Mouse (Mus musculus) E14TG2a.4 (cell line): ENCODE results near the gene Galr3.
A peak's percentile ranks its signal among the peaks of the same experiment; 100 is the strongest.

Experiments used
- H3K27me3 ChIP-seq: 2 replicates; pipeline ENCODE4 v1.6.1; 2014; ENCODE audit warnings: low read length, control low read depth; ENCODE audit not compliant: insufficient read depth
- H3K36me3 ChIP-seq: 2 replicates; pipeline ENCODE4 v1.6.1; 2014; ENCODE audit warnings: low read length, control low read depth; ENCODE audit not compliant: insufficient read depth
- H3K4me1 ChIP-seq: replicated peaks from 2 replicates; pipeline ENCODE4 v1.6.1; 2014; ENCODE audit warnings: low read depth, low read length, control low read depth
- H3K4me3 ChIP-seq: replicated peaks from 2 replicates; pipeline ENCODE4 v1.5.1; 2014; ENCODE audit warnings: mild to moderate bottlenecking, low read length
- H3K9me3 ChIP-seq: 2 replicates; pipeline ENCODE4 v1.6.1; 2014; ENCODE audit warnings: low read length, control low read depth
- CTCF ChIP-seq: conservative IDR thresholded peaks from 2 replicates; pipeline ENCODE4 v1.5.1; 2014; ENCODE audit warnings: low read length
- NANOG ChIP-seq: IDR thresholded peaks from 2 replicates; pipeline ENCODE4 v1.6.1; 2014; ENCODE audit warnings: borderline replicate concordance, low read length, mixed read lengths
- POU5F1 ChIP-seq: IDR thresholded peaks from 2 replicates; pipeline ENCODE4 v1.6.1; 2014; ENCODE audit warnings: low read length, borderline replicate concordance

The Galr3 gene

DNA sequence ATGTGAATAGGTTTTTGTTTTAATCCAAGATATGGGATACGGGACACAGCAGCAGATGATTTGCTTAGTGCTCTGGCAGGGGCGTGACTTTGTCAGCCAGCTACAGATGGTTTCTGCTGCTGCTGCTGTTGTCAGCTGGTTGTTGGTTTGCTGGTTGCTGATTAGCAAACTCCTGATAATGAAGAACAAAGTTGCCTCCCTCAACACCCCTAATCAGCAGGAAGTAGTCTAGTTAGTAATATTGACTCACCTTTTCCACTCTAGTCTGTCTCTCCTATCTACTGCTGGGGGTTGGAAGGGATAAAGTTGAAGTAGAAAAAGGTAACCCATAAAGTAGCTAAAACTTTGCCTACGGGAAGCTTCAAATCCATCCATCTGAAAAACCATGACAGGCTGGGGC, 25.9 kb downstream of the Galr3 start:
- TF ChIP-seq CTCF (no peak), NANOG (no peak), POU5F1 (no peak)
- Histone ChIP-seq H3K27me3 (no peaks in the 10 kb centered on the region), H3K9me3 (no peaks in the 10 kb centered on the region), H3K4me1 (peaks cover 66% of the 10 kb centered on the region), H3K4me3 (no peak overlapping the region), H3K36me3 (no peaks in the 10 kb centered on the region)

GRCm38 (mm10) chr15:79068416-79068815, 26.7 kb downstream of the Galr3 start:
- no peaks in the 10 kb centered on the region for H3K36me3 ChIP-seq
- TF ChIP-seq CTCF: no peak
- H3K4me1 ChIP-seq: peaks cover 71% of the 10 kb centered on the region
- H3K27me3 ChIP-seq: no peaks in the 10 kb centered on the region
- H3K4me3 ChIP-seq: no peak overlapping the region
- H3K9me3 ChIP-seq: no peaks in the 10 kb centered on the region

- TF ChIP-seq POU5F1: no peak
- TF ChIP-seq NANOG: no peak
- TF ChIP-seq CTCF: peak; percentile 57
- Histone ChIP-seq H3K9me3 (no peaks in the 10 kb centered on the region), H3K4me1 (peaks cover 60% of the 10 kb centered on the region), H3K36me3 (peaks cover 6% of the 10 kb centered on the region), H3K27me3 (no peaks in the 10 kb centered on the region), H3K4me3 (no peak overlapping the region)
Observed at GRCm38 (mm10) chr15:79071117-79072039, 29.7 kb downstream of the Galr3 start.

- Histone ChIP-seq H3K4me1 (peaks cover 67% of the 10 kb centered on the region), H3K4me3 (peak overlapping the region; percentile 100; the same call in 1 of the 2 replicates), H3K36me3 (peaks cover 30% of the 10 kb centered on the region), H3K9me3 (no peaks in the 10 kb centered on the region), H3K27me3 (no peaks in the 10 kb centered on the region)
- TF ChIP-seq POU5F1: no peak
- TF ChIP-seq CTCF: no peak
- no peak for TF ChIP-seq NANOG
Observed at GRCm38 (mm10) chr15:79073752-79074151, 32.1 kb downstream of the Galr3 start.

DNA sequence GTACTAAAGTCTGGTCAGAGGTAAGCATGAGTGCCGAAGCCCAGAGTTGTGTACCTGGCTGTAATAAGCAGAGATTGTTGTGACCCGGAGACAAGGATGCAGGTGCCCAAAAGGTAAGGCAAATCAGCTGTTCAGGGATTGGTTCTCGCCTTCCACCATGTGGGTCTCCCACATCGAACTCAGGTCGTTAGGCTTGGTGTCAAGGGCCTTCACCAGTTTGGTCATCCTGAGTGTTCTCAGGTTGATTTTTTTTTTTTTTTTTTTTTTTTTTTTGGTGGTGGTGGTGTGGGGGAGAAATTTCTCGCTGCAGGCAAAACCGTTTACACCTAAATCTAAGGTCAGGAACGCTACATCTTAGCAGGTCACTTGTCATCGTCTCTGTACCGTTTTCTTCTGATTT, 32.8 kb downstream of the Galr3 start:
- H3K27me3 ChIP-seq: no peaks in the 10 kb centered on the region
- peaks cover 37% of the 10 kb centered on the region for H3K36me3 ChIP-seq
- TF ChIP-seq POU5F1 (no peak), NANOG (no peak), CTCF (no peak)
- peak overlapping the region; percentile 100 for H3K4me3 ChIP-seq
- no peaks in the 10 kb centered on the region for H3K9me3 ChIP-seq
- H3K4me1 ChIP-seq: peaks cover 69% of the 10 kb centered on the region

- Histone ChIP-seq H3K27me3 (no peaks in the 10 kb centered on the region), H3K4me3 (peak within 1 kb of the TSS; percentile 100), H3K4me1 (peaks cover 74% of the 10 kb centered on the region), H3K36me3 (peaks cover 43% of the 10 kb centered on the region), H3K9me3 (no peaks in the 10 kb centered on the region)
- TF ChIP-seq CTCF (no peak), NANOG (no peak), POU5F1 (no peak)
Observed at GRCm38 (mm10) chr15:79074913-79075532, 33.3 kb downstream of the Galr3 start, which contains the start of gene Eif3l. TSS of gene Eif3l (plus strand) at chr15:79075179.

DNA sequence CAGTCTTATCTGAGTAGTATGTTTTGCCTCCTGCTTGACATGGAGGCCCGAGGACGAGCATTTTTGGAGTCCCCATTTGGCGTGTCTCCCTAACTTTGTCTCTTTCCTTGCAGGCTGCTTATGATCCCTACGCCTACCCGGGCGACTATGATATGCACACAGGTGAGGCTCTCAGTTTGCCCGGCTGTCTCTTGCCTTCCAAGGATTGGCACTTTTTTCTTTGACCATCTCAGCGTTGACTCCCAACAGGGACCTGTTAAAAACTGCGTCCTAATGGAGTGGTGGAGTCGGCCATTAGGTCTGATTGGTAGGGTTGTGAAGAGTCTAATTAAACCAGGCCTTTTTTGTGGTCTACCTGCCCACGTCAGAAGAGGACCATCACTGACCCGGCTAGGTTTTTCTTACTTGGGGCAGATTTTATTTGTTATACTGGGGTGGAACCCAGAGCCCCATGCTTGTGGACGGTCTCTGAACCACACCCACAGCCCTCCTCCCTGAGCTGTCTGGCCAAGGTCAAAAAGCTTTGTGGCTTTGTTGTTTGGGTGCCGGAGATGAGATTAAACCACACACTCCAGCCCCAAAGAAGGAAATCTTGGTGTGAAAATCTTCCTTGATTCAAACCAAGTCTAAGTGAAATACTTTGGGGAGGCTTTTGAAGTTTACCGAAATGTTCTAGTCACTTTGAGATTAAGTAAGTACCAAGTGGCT, 34.1 kb downstream of the Galr3 start:
- no peaks in the 10 kb centered on the region for H3K9me3 ChIP-seq
- H3K4me3 ChIP-seq: peak overlapping the region; percentile 100
- peaks cover 76% of the 10 kb centered on the region for H3K4me1 ChIP-seq
- H3K27me3 ChIP-seq: no peaks in the 10 kb centered on the region
- H3K36me3 ChIP-seq: peaks cover 50% of the 10 kb centered on the region
- TF ChIP-seq CTCF: no peak
- no peak for TF ChIP-seq POU5F1
- TF ChIP-seq NANOG: no peak

- no peaks in the 10 kb centered on the region for H3K9me3 ChIP-seq
- no peaks in the 10 kb centered on the region for H3K27me3 ChIP-seq
- peaks cover 87% of the 10 kb centered on the region for H3K36me3 ChIP-seq
- H3K4me1 ChIP-seq: peaks cover 72% of the 10 kb centered on the region
- H3K4me3 ChIP-seq: no peak overlapping the region
- TF ChIP-seq POU5F1: no peak
- no peak for TF ChIP-seq NANOG
- no peak for TF ChIP-seq CTCF
Observed at GRCm38 (mm10) chr15:79079567-79079966, 37.9 kb downstream of the Galr3 start.
